Mouse (Mus musculus) cerebellum, adult 2 months (tissue): ENCODE measurements around the gene Tesc. TPM values are rescaled to one million over a fixed set of nuclear protein-coding genes. Genes with fewer than 3 reads are reported as not detected.

Experiments used
- DNase-seq, 2 experiments: peaks; one replicate each; pipeline ENCODE4 v3.0.0; 2021
- H3K27ac ChIP-seq: fragments of 200-500 bp; 2 replicates; pipeline ENCODE4 v1.5.1; 2012; ENCODE audit warnings: low read length, control low read depth, inconsistent platforms; ENCODE audit not compliant: insufficient read depth
- H3K27me3 ChIP-seq: fragments of 200-500 bp; 2 replicates; pipeline ENCODE4 v1.6.1; 2012; ENCODE audit warnings: inconsistent platforms, mild to moderate bottlenecking, low read length, moderate library complexity; ENCODE audit not compliant: control insufficient read depth, insufficient read depth
- H3K4me1 ChIP-seq: fragments of 200-500 bp; 2 replicates; pipeline ENCODE4 v1.6.1; 2011; ENCODE audit warnings: low read length; ENCODE audit not compliant: control insufficient read depth, insufficient read depth
- H3K4me3 ChIP-seq: fragments of 200-500 bp; replicated peaks from 2 replicates; pipeline ENCODE3; 2011; ENCODE audit warnings: mild to moderate bottlenecking, low read depth, low read length, control low read depth; ENCODE audit not compliant: insufficient read depth
- CTCF ChIP-seq: fragments of 200-500 bp; IDR thresholded peaks from 2 replicates; pipeline ENCODE4 v1.5.1; 2011; ENCODE audit warnings: low read depth, mild to moderate bottlenecking, control low read depth, low read length, moderate library complexity, borderline replicate concordance; ENCODE audit not compliant: insufficient read depth
- POLR2A ChIP-seq: fragments of 200-500 bp; IDR thresholded peaks from 2 replicates; pipeline ENCODE4 v1.6.1; 2011; ENCODE audit warnings: low read length, control low read depth, borderline replicate concordance; ENCODE audit not compliant: insufficient read depth
- WGBS: fragments of 180-500 bp; shearing (Covaris S2); methylation state at CpG from one replicate; pipeline ENCODE4 v1.1.7; 2018; 5-methylcytosine and 5-hydroxymethylcytosine counted together
- polyA plus RNA-seq: library from polyadenylated mRNA; depleted of rRNA; stranded (reverse); fragments of >200 nt; gene quantifications from 2 replicates; pipeline ENCODE4 v1.2.3, GENCODE M21; 2012

Tesc gene
- polyA plus RNA-seq, 1 experiment, result 95.4 TPM

GRCm38 (mm10) chr5:118093321-118094035 is 65.9 kb downstream of the Tesc start:
- no peak overlapping the region for H3K4me3 ChIP-seq
- TF ChIP-seq POLR2A (no peak), CTCF (peak; percentile 77)
- 35% methylated on average over 11 of the region's 11 CpGs for WGBS
- peaks cover 35% of the 10 kb centered on the region for H3K4me1 ChIP-seq
- no peak for DNase-seq
- peak overlapping the region; percentile 29 for H3K27ac ChIP-seq
- no peaks in the 10 kb centered on the region for H3K27me3 ChIP-seq

DNA sequence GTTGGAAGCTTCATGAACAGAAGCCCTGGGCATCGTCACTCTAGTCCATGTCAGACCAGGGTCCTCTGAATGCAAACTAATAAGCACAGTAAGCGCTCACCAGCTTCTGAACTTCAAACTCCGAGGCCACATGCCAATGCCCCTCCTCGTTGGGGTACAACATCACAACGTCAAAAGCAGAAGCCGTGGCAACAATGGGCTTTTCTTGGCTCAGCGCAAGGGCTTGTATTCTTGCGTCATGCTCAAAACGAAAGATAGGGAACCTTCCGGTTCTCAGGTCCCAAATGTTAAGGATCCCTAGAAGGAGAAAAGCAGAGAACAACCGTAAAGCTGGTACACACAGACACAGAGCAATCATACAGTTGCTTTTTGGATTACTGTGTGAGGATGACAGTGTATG is 67.9 kb downstream of the Tesc start:
- WGBS, result 72% methylated on average over 11 of the region's 11 CpGs
- DNase-seq, result no peak
- TF ChIP-seq CTCF, result no peak
- no peak for TF ChIP-seq POLR2A
- no peak overlapping the region for H3K4me3 ChIP-seq
- H3K27ac ChIP-seq, result no peak overlapping the region
- peaks cover 17% of the 10 kb centered on the region for H3K4me1 ChIP-seq
- no peaks in the 10 kb centered on the region for H3K27me3 ChIP-seq

- WGBS, result 86% methylated on average over 4 of the region's 4 CpGs
- Histone ChIP-seq H3K4me3 (no peak overlapping the region), H3K27me3 (no peaks in the 10 kb centered on the region), H3K4me1 (peaks cover 17% of the 10 kb centered on the region), H3K27ac (no peak overlapping the region)
- no peak for DNase-seq
- TF ChIP-seq POLR2A (no peak), CTCF (no peak)
Measured at GRCm38 (mm10) chr5:118095849-118096248, 68.3 kb downstream of the Tesc start.

DNA sequence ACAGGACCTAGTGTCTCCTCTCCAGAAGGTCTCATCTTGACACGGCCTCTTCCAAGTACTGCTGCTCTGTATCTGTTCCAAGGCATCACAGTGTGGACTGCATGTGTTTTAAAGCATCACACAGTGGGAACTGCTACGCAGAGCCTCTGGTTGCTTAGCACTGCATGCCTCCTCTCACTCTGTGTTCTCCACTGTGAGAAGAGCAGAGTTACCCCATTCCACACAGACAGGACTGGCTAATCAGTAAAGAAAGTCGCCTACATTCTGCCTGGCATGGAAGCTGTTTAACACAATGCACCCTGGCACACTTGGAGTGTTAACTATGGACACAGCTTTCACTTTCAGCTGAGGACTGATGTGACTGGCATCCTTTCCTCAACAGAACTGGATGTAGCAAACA is 68.8 kb downstream of the Tesc start:
- Histone ChIP-seq H3K4me3 (no peak overlapping the region), H3K27me3 (no peaks in the 10 kb centered on the region), H3K27ac (no peak overlapping the region), H3K4me1 (peaks cover 17% of the 10 kb centered on the region)
- TF ChIP-seq POLR2A, result no peak
- no peak for TF ChIP-seq CTCF
- 69% methylated on average over 3 of the region's 3 CpGs for WGBS
- no peak for DNase-seq

DNA sequence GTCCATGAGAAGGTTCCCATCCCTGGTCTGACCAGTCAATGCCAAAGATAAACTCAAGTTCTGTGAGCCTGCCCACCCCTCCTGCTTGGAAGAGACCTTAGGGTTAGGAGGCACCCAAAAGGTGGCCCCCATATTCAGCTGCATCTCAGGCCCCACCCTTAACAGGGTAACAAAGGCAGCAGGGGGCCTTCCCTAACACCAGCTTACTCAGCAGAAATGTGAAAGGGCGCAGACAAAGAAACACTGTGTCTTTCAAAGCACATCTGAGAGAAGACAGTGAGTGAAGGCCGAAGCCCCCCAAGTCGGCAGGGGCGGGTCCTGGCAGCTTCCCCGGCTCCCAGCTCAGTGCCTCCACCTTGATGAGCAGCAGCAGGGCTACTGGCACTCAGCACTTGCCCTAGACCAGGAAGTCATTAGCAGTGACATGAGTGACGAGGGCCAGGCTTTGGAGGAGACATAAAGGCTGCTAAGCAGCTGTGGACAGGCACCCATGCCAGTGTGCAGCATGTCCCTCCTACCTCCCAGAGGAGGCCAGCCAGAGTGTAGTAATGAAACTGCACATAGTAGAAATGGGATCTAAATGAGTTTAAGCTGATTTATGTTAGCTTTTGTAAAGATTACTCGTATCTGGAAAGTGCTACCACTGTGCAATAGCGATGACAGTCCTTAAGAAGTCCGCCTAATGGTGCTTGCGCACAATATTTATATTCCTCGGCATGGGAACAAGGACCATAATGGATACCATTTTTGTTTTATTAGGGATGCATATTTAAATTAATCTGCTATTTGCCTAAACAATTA is 71.7 kb downstream of the Tesc start:
- H3K4me3 ChIP-seq, result no peak overlapping the region
- DNase-seq, result no peak
- H3K27ac ChIP-seq, result no peak overlapping the region
- H3K27me3 ChIP-seq, result no peaks in the 10 kb centered on the region
- 67% methylated on average over 11 of the region's 11 CpGs for WGBS
- TF ChIP-seq CTCF, result no peak
- TF ChIP-seq POLR2A, result no peak
- H3K4me1 ChIP-seq, result peaks cover 4% of the 10 kb centered on the region

GRCm38 (mm10) chr5:118099870-118100478 is 72.4 kb downstream of the Tesc start:
- TF ChIP-seq POLR2A, result no peak
- no peak for TF ChIP-seq CTCF
- no peak overlapping the region for H3K27ac ChIP-seq
- H3K27me3 ChIP-seq, result no peaks in the 10 kb centered on the region
- no peak overlapping the region for H3K4me3 ChIP-seq
- 78% methylated on average over 8 of the region's 8 CpGs for WGBS
- no peaks in the 10 kb centered on the region; the same call in 1 of the 2 replicates for H3K4me1 ChIP-seq
- DNase-seq, result no peak

DNA sequence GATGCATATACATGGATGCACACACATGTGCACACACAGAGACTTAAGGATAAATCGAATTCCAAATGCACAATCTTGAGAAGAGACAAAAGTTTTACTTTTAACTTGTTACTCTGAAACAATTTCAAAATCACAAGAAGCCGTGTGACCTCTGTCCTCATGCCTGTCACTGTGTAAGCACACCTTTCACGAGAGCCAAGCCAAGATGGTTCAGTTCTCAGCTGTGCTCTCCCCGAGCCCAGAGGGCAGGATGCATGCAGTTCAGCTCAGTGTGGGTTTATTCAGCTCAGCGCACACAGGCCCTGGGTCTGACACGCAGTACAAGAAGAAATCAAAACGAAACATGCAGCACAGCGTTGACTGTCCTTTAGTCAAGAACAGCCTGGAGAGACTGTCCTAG is 78.0 kb downstream of the Tesc start:
- no peak for TF ChIP-seq POLR2A
- TF ChIP-seq CTCF, result no peak
- WGBS, result 63% methylated on average over 8 of the region's 8 CpGs
- H3K27ac ChIP-seq, result no peak overlapping the region
- DNase-seq, result no peak
- no peak overlapping the region for H3K4me3 ChIP-seq
- peaks cover 43% of the 10 kb centered on the region for H3K4me1 ChIP-seq
- H3K27me3 ChIP-seq, result no peaks in the 10 kb centered on the region
